Mouse (Mus musculus) heart, adult 2 months (tissue): ENCODE results near the gene Hmox2. TPM values are rescaled to one million over a fixed set of nuclear protein-coding genes. Genes with fewer than 3 reads are reported as not detected.
"Not testable (repeated sequence)": the region's sequence is repeated elsewhere in the genome, so short reads cannot be mapped to it uniquely, and the experiment has no call there.

Experiments
- DNase-seq, 2 experiments: peaks; one replicate each; pipeline ENCODE4 v3.0.0; 2021
- H3K27ac ChIP-seq: fragments of 200-600 bp; 2 replicates; pipeline ENCODE4 v1.8.1; 2022
- H3K27me3 ChIP-seq: fragments of 200-500 bp; 2 replicates; pipeline ENCODE4 v1.6.1; 2012; ENCODE audit warnings: mild to moderate bottlenecking, low read length, inconsistent platforms, mixed read lengths; ENCODE audit not compliant: control insufficient read depth, insufficient read depth
- H3K36me3 ChIP-seq: fragments of 200-500 bp; 2 replicates; pipeline ENCODE4 v1.6.1; 2012; ENCODE audit warnings: low read length, inconsistent platforms; ENCODE audit not compliant: control insufficient read depth, insufficient read depth
- H3K4me1 ChIP-seq: fragments of 200-500 bp; 2 replicates; pipeline ENCODE4 v1.6.1; 2011; ENCODE audit warnings: low read length; ENCODE audit not compliant: control insufficient read depth, insufficient read depth
- H3K4me3 ChIP-seq: fragments of 200-600 bp; 2 replicates; pipeline ENCODE4 v1.8.1; 2022
- H3K79me2 ChIP-seq: fragments of 200-500 bp; replicated peaks from 2 replicates; pipeline ENCODE4 v1.6.1; 2012; ENCODE audit warnings: mild to moderate bottlenecking, inconsistent platforms, low read length, moderate library complexity, mixed read lengths; ENCODE audit not compliant: control insufficient read depth, insufficient read depth
- H3K9ac ChIP-seq: fragments of 200-500 bp; 2 replicates; pipeline ENCODE4 v1.6.1; 2012; ENCODE audit warnings: low read depth, mild to moderate bottlenecking, control low read depth, inconsistent platforms, low read length, mixed read lengths
- CTCF ChIP-seq: fragments of 200-600 bp; IDR thresholded peaks from 2 replicates; pipeline ENCODE4 v1.8.1; 2022; ENCODE audit warnings: antibody characterized with exemption, mild to moderate bottlenecking, moderate library complexity
- EP300 ChIP-seq: fragments of 200-500 bp; IDR thresholded peaks from 2 replicates; pipeline ENCODE4 v1.6.1; 2011; ENCODE audit warnings: low read depth, low read length, control low read depth; ENCODE audit not compliant: insufficient read depth
- POLR2A ChIP-seq: fragments of 200-500 bp; IDR thresholded peaks from 2 replicates; pipeline ENCODE4 v1.6.1; 2011; ENCODE audit warnings: mild to moderate bottlenecking, low read depth, low read length, control low read depth; ENCODE audit not compliant: insufficient read depth
- WGBS: fragments of 180-500 bp; shearing (Covaris S2); methylation state at CpG from one replicate; pipeline ENCODE4 v1.1.7; 2018; 5-methylcytosine and 5-hydroxymethylcytosine counted together
- intact Hi-C: fragments of 180-260 bp; cut with DNase I; formaldehyde crosslinking; loops from one replicate; pipeline ENCODE4 v1.15.1; 2025
- polyA plus RNA-seq: library from polyadenylated mRNA; depleted of rRNA; stranded (reverse); fragments of >200 nt; gene quantifications from 2 replicates; pipeline ENCODE4 v1.2.3, GENCODE M21; 2012
- total RNA-seq, 2 experiments: library from RNA; stranded (reverse); gene quantifications; 2 replicates each; pipeline ENCODE4 v1.2.3; 2021

Gene Hmox2
- total and polyA plus RNA-seq, 3 experiments = 38.3 to 84.9 (median 72.4) TPM

GRCm38 (mm10) chr16:4682628-4683179, 43.5 kb upstream of the Hmox2 start:
- no peaks in the 10 kb centered on the region for H3K27me3 ChIP-seq
- no peak for TF ChIP-seq CTCF
- no peak for TF ChIP-seq POLR2A
- TF ChIP-seq EP300 = no peak
- H3K79me2 ChIP-seq = peaks cover 3% of the 10 kb centered on the region; the same call in 1 of the 2 replicates
- intact Hi-C loops = loop anchor here (10.0 kb wide), 1 partner anchor 182 kb away; no protein-coding TSS in a partner anchor
- H3K36me3 ChIP-seq = peaks cover 7% of the 10 kb centered on the region
- WGBS = 83% methylated on average over 4 of the region's 4 CpGs
- DNase-seq = no peak
- no peak overlapping the region for H3K4me3 ChIP-seq
- H3K27ac ChIP-seq = peak overlapping the region; percentile 92
- H3K4me1 ChIP-seq = peaks cover 6% of the 10 kb centered on the region
- no peak overlapping the region for H3K9ac ChIP-seq

- Histone ChIP-seq H3K79me2 (peaks cover 3% of the 10 kb centered on the region; the same call in 1 of the 2 replicates), H3K27me3 (no peaks in the 10 kb centered on the region), H3K4me1 (peaks cover 6% of the 10 kb centered on the region), H3K4me3 (peak overlapping the region; percentile 85), H3K36me3 (peaks cover 7% of the 10 kb centered on the region), H3K27ac (peak overlapping the region; percentile 92), H3K9ac (peak overlapping the region; percentile 54)
- DNase-seq = no peak
- WGBS = 21% methylated on average over 9 of the region's 9 CpGs
- intact Hi-C loops = loop anchor here (10.0 kb wide), 1 partner anchor 182 kb away; no protein-coding TSS in a partner anchor
- TF ChIP-seq CTCF (no peak), EP300 (no peak), POLR2A (no peak)
Observed at GRCm38 (mm10) chr16:4683193-4683580, 43.0 kb upstream of the Hmox2 start.

- H3K36me3 ChIP-seq = peaks cover 7% of the 10 kb centered on the region
- intact Hi-C loops = loop anchor here (10.0 kb wide), 1 partner anchor 181 kb away; no protein-coding TSS in a partner anchor
- peak; percentile 97 to 98 for DNase-seq
- H3K4me3 ChIP-seq = peak overlapping the region; percentile 85
- peaks cover 3% of the 10 kb centered on the region; the same call in 1 of the 2 replicates for H3K79me2 ChIP-seq
- peak overlapping the region; percentile 92 for H3K27ac ChIP-seq
- H3K9ac ChIP-seq = peak overlapping the region; percentile 76
- H3K4me1 ChIP-seq = peaks cover 5% of the 10 kb centered on the region
- H3K27me3 ChIP-seq = no peaks in the 10 kb centered on the region
- TF ChIP-seq POLR2A = peak; percentile 84
- TF ChIP-seq CTCF = no peak
- TF ChIP-seq EP300 = peak; percentile 74; the same call in 1 of the 2 replicates
- under 1% methylated on average over 54 of the region's 54 CpGs for WGBS
Observed at GRCm38 (mm10) chr16:4683581-4684456, 42.3 kb upstream of the Hmox2 start.

GRCm38 (mm10) chr16:4684457-4684791, 41.7 kb upstream of the Hmox2 start:
- Histone ChIP-seq H3K27me3 (no peaks in the 10 kb centered on the region), H3K4me3 (peak overlapping the region; percentile 85), H3K4me1 (peaks cover 4% of the 10 kb centered on the region), H3K27ac (peak overlapping the region; percentile 92), H3K79me2 (peaks cover 3% of the 10 kb centered on the region; the same call in 1 of the 2 replicates), H3K36me3 (peaks cover 7% of the 10 kb centered on the region), H3K9ac (peak overlapping the region; percentile 76)
- no peak for TF ChIP-seq POLR2A
- 2% methylated on average over 9 of the region's 9 CpGs for WGBS
- DNase-seq = no peak
- intact Hi-C loops = loop anchor here (10.0 kb wide), 1 partner anchor 180 kb away; no protein-coding TSS in a partner anchor

GRCm38 (mm10) chr16:4689371-4689770, 36.8 kb upstream of the Hmox2 start:
- not testable (repeated sequence) for H3K79me2 ChIP-seq, H3K36me3 ChIP-seq, H3K4me1 ChIP-seq, DNase-seq, H3K9ac ChIP-seq, H3K4me3 ChIP-seq, H3K27ac ChIP-seq, H3K27me3 ChIP-seq
- TF ChIP-seq CTCF = peak; percentile 50
- intact Hi-C loops = loop anchor here (10.0 kb wide), 1 partner anchor 175 kb away; no protein-coding TSS in a partner anchor
- 97% methylated on average over 4 of the region's 4 CpGs for WGBS

- H3K36me3 ChIP-seq = no peaks in the 10 kb centered on the region
- TF ChIP-seq CTCF (no peak), POLR2A (no peak), EP300 (no peak)
- intact Hi-C loops = no loop called here
Observed at GRCm38 (mm10) chr16:4701211-4701610, 24.9 kb upstream of the Hmox2 start.

More at GRCm38 (mm10) chr16:4701211-4701610, 24.9 kb upstream of the Hmox2 start:
- Histone ChIP-seq H3K27me3 (no peaks in the 10 kb centered on the region), H3K27ac (no peak overlapping the region), H3K4me3 (no peak overlapping the region), H3K4me1 (no peaks in the 10 kb centered on the region), H3K9ac (no peak overlapping the region), H3K79me2 (0 out of 2 replicates have a peak, but pooled peaks cover 2% of the 10 kb centered on the region)
- no peak for DNase-seq
- 92% methylated on average over 3 of the region's 3 CpGs for WGBS
